Mouse (Mus musculus) embryo, embryonic 11.5 days (tissue): Measurements from ENCODE around the gene Nmnat1.
A peak's percentile ranks its signal among the peaks of the same experiment; 100 is the strongest.

ENCODE experiments used
- DNase-seq: peaks from one replicate; pipeline ENCODE4 v3.0.0-alpha.2; 2012; ENCODE audit warnings: low read depth, low spot score

Gene Nmnat1

GRCm38 (mm10) chr4:149485053-149485824, at the start of gene Nmnat1, which contains the start of gene Lzic:
Gene Nmnat1, minus strand, starts transcription at chr4:149485202.
Gene Lzic, plus strand, starts transcription at chr4:149485229.
- peak; percentile 85 for DNase-seq

- DNase-seq, result no peak
These were observed 44.7 kb upstream of the Nmnat1 start for GRCm38 (mm10) chr4:149529691-149530090.

DNA sequence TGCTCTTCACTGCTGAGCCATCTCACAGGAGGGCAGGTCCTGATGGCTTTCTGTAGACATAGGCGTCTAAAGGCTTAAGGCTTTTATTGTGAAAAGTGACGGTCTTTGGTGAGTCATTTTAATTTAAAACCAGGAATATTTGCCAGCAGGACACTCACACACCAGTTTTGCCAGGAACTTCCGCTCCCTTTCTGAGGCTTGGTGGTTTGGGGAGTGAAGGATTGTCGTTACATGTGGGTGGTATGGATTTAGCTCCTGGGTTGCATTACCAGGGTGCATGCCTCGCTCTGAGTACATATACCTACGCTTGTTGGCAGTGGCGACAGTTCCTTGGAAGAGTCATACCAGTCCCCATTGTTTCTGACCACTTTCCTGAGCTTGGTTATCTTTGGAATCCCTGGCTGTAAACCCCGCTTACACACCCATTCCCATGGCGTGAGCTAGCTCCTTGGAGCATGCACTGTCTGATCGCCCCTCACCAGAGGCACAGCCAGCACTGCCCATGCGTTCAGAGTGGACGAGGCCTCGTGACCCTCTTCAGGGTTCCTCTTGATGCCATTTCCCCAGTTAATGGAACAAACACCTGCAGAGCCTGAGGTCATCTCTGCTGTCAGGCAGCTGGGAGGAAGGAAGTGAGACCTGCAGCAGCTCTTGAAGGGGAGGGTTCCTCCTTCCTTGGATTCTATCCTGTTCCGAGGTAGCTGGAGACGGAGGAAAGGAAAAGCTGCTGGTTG, 42.8 kb upstream of the Nmnat1 start:
- no peak for DNase-seq

GRCm38 (mm10) chr4:149526330-149526729, 41.3 kb upstream of the Nmnat1 start:
- no peak for DNase-seq

DNA sequence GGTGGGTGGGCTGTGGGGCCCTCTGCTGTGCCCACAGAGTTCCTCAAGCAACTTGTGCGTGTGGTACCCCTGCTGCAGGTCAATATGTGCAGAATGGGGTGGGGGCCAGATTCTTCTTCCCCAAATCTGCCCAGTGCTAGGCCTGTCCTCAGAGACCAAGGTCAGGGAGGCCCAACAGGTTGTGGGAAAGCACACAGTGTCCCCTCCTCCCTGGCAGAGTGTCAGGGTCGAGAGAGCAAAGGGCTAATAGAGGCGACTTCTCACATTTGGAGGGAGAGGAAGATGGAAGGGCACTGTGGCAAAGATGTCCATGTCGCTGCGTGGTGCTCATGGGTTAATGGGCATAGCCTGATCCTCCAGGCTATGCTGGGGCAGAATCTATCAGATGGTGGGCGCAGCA, 40.8 kb upstream of the Nmnat1 start:
- DNase-seq, result no peak

GRCm38 (mm10) chr4:149525170-149525569, 40.2 kb upstream of the Nmnat1 start:
- DNase-seq, result no peak

DNA sequence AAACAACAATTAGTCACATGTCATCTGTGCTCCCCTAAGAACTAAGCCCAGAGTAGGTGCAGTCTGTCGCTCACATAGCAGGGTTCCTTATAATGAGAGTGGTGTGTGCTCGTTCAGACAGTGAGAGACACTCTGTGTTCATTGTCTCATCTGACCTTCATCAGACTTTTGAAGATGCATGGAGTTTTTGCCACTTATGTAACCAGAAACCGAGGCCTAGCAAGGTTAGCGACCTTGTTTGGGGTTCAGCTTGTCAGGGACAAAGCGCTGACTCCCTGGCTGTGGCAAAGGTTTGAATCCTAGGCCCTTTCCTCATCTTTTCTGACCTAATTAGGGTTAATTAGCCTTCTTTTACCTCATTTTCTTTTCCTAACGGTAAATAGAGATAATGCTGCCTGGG, 39.0 kb upstream of the Nmnat1 start:
- DNase-seq, result no peak

DNA sequence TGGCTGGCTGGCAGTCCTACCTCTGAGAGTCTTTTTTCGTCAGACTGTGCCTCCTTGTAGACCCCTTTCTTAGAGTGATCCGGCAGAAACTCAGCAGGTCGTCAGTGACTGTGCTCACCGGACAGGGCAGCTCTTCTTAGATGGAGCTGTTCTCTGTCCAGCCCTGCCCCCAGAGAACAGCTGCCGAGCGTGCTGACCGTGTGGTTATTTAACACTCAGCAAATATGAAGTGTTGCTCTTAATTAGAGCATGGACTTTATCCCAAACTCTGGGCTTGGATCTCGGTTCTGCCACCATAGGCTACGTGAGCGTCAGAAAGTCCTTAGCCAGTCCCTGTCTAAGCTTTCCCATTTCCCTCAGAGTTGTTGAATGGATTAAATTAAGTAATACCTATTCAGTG, 36.3 kb upstream of the Nmnat1 start:
- no peak for DNase-seq

DNA sequence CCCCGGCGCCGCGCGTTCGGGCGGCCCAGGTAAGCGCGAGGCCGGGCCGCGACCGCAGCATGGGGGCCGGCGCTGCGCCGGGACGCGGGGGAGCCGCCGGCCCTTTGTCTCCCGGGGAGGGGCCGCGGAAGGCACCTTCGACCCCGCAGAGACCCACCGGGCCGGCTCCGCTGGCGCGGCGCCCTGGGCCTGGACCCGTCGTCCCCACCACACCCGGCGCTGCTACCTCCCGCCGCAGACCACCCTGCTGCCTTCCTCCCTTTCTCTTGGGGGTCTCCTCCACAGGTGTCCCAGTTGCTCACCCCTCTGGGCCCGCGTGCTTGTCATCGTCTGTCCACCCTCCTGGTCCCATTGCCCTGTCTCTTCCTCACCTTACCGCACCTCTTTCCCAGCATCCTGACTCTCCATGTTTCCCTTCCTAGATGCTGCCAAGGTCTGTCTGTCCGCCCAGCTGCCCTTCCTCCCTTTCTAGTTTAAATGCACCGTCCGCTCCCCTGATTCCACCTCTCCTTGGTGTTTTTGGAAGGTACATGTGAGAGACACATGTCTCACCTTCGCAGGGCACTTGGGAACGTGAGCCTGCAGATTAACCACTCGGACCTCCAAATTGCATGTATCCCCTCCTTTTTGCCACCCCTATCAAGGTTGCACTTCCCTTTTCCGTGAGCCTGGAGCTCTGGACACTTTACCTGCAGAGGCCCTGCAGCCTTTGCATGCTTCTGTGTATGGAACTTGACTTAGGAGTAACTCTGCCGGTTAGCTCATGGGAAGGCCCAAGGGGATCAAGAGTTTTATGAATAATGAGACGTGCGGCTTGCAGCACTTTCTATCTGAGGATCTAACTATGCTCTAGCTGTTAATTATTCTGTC, 33.6 kb upstream of the Nmnat1 start:
- DNase-seq, result no peak

GRCm38 (mm10) chr4:149517868-149518340, 32.9 kb upstream of the Nmnat1 start, which contains the start of gene Ctnnbip1:
Gene Ctnnbip1, plus strand, starts transcription at chr4:149518236.
- DNase-seq, result peak; percentile 92

- DNase-seq, result no peak
These were observed 30.7 kb upstream of the Nmnat1 start for GRCm38 (mm10) chr4:149515706-149516105.

- no peak for DNase-seq
These were observed 27.1 kb upstream of the Nmnat1 start for GRCm38 (mm10) chr4:149512072-149512471.

DNA sequence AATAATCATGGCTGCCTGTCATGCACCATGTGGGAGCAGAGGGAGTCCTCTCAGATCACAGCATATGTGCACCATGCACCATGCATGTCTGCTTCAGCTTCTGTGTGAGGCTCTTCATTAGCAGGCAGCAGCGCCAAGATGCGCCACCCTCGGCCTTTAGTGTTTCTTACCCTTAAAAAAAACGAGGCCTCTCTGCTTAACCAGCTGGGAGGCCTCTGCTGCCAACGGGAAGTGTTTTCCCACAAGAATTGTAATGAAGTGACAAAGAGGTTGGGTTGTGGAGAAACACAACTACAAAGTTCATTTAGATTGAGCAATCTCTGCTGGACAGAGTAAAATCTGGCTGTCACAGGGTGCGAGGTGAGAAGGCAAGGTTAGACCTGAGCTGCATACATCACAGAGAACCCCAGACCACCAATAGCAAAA, 26.2 kb upstream of the Nmnat1 start:
- no peak for DNase-seq

GRCm38 (mm10) chr4:149506904-149507303, 21.9 kb upstream of the Nmnat1 start:
- DNase-seq, result no peak

- no peak for DNase-seq
These were observed 20.4 kb upstream of the Nmnat1 start for GRCm38 (mm10) chr4:149505261-149505967.

DNA sequence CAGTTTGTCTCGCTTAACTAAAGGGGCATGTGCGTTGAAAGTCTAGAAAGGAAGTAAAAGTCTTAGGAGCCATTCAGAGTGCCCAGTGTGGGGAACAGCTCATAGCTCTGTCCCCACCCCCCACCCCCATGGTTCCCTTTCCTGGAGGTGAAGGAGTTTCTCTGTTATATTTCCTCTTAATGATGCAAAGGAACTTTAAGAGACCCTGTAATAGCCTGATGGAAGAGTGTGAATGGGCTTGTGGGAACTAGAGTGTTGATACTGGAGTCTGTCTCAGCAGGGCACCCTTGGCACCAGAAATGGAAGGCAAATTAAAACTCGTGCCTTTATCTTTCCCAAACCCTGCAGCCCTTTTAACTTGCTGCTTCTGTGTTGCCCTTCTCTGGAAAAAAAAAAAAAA, 19.9 kb upstream of the Nmnat1 start:
- no peak for DNase-seq

- DNase-seq, result no peak
These were observed 19.4 kb upstream of the Nmnat1 start for GRCm38 (mm10) chr4:149504363-149504762.

GRCm38 (mm10) chr4:149499790-149500189, 14.8 kb upstream of the Nmnat1 start:
- no peak for DNase-seq

- no peak for DNase-seq
These were observed 13.9 kb upstream of the Nmnat1 start for GRCm38 (mm10) chr4:149498901-149499300.

- DNase-seq, result no peak
These were observed 11.6 kb upstream of the Nmnat1 start for GRCm38 (mm10) chr4:149496612-149497011.

DNA sequence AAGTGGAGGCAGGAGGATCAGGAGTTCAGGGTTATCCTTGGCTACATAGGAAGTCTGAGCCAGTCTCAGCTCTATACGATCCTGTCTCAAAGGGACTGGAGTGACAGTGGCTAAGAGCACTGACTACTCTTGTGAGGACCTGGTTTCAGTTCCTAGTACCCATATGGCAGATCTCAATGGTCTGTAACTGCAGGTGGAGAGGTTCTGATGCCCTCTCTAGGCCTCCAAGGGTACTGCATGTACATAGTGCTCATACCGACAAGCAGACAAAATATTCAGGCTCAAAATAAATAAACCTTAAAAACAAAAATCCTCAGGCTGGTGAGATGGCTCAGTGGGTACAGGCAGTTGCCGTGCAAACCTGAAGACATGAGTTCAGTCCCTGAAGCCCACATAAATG, 6.1 kb upstream of the Nmnat1 start:
- no peak for DNase-seq
